Mouse (Mus musculus) retina, postnatal 7 days (tissue): Measurements from ENCODE around the gene Vstm4.

Experiments used
- DNase-seq: peaks from one replicate; pipeline ENCODE4 v3.0.0-alpha.2; 2012; ENCODE audit warnings: low read depth, low spot score

The Vstm4 gene

GRCm38 (mm10) chr14:32859831-32860569 lies 3.4 kb downstream of the Vstm4 start:
- DNase-seq, result peak; percentile 6

- DNase-seq, result peak; percentile 1
These were observed 4.6 kb downstream of the Vstm4 start for GRCm38 (mm10) chr14:32861149-32861581.

GRCm38 (mm10) chr14:32861656-32862055 lies 5.1 kb downstream of the Vstm4 start:
- DNase-seq, result no peak

GRCm38 (mm10) chr14:32865331-32865730 lies 8.8 kb downstream of the Vstm4 start:
- DNase-seq, result no peak

- no peak for DNase-seq
These were observed 15.4 kb downstream of the Vstm4 start for GRCm38 (mm10) chr14:32871963-32872362.

- DNase-seq, result no peak
These were observed 21.0 kb downstream of the Vstm4 start for GRCm38 (mm10) chr14:32877549-32877948.

- no peak for DNase-seq
These were observed 23.8 kb downstream of the Vstm4 start for GRCm38 (mm10) chr14:32880332-32880731.

GRCm38 (mm10) chr14:32881693-32882092 lies 25.1 kb downstream of the Vstm4 start:
- no peak for DNase-seq

GRCm38 (mm10) chr14:32888876-32889674 lies 32.5 kb downstream of the Vstm4 start:
- DNase-seq, result peak; percentile 23

GRCm38 (mm10) chr14:32894341-32894853 lies 37.8 kb downstream of the Vstm4 start:
- no peak for DNase-seq

GRCm38 (mm10) chr14:32894878-32895277 lies 38.3 kb downstream of the Vstm4 start:
- DNase-seq, result no peak

- DNase-seq, result no peak
These were observed 40.3 kb downstream of the Vstm4 start for GRCm38 (mm10) chr14:32896896-32897295.

GRCm38 (mm10) chr14:32903203-32903602 lies 46.6 kb downstream of the Vstm4 start:
- DNase-seq, result no peak

- DNase-seq, result no peak
These were observed 50.0 kb downstream of the Vstm4 start for GRCm38 (mm10) chr14:32906545-32906944.

GRCm38 (mm10) chr14:32909112-32909511 lies 52.6 kb downstream of the Vstm4 start:
- no peak for DNase-seq

GRCm38 (mm10) chr14:32911187-32911586 lies 54.6 kb downstream of the Vstm4 start:
- DNase-seq, result no peak

- no peak for DNase-seq
These were observed 58.8 kb downstream of the Vstm4 start for GRCm38 (mm10) chr14:32915360-32915759.

GRCm38 (mm10) chr14:32917919-32918318 lies 61.4 kb downstream of the Vstm4 start:
- DNase-seq, result no peak

GRCm38 (mm10) chr14:32923871-32924270 lies 67.3 kb downstream of the Vstm4 start:
- no peak for DNase-seq

GRCm38 (mm10) chr14:32931709-32932108 lies 75.2 kb downstream of the Vstm4 start:
- no peak for DNase-seq

GRCm38 (mm10) chr14:32932220-32932619 lies 75.7 kb downstream of the Vstm4 start:
- DNase-seq, result no peak

GRCm38 (mm10) chr14:32934064-32934463 lies 77.5 kb downstream of the Vstm4 start:
- no peak for DNase-seq

GRCm38 (mm10) chr14:32939217-32939616 lies 82.7 kb downstream of the Vstm4 start:
- no peak for DNase-seq
